Mouse (Mus musculus) adipocyte (in vitro differentiated cells): ENCODE measurements around the gene Pakap.
"Not testable (repeated sequence)": the region's sequence is repeated elsewhere in the genome, so short reads cannot be mapped to it uniquely, and the experiment has no call there.

Experiments used
- DNase-seq: peaks from one replicate; pipeline ENCODE4 v3.0.0-alpha.2; 2016; ENCODE audit warnings: low spot score

Gene Pakap

GRCm38 (mm10) chr4:57884511-57884910 lies 316.5 kb downstream of the Pakap start:
- DNase-seq: no peak

GRCm38 (mm10) chr4:57885186-57885585 lies 317.2 kb downstream of the Pakap start:
- DNase-seq: no peak

GRCm38 (mm10) chr4:57886066-57886887 lies 318.3 kb downstream of the Pakap start:
- DNase-seq: no peak

- DNase-seq: no peak
These were observed 318.9 kb downstream of the Pakap start for GRCm38 (mm10) chr4:57886888-57887230.

DNA sequence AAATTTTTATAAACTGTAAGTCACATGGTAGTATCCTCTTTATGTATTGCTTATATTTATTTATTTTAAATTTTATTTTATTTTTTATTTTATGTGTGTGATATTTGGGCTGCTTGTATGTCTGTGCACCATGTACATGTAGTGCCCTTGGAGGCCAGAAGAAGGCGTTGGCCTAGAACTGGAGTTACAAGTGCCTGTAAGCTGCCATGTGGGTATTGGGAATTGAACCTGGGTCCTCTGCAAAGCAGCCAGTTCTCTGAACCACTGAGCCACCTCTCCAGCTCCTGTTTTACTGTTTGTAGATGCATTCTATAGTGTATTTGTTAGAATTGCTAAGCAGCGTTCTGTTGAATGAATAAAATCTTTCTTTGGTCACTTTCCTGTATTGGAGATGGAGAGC lies 320.3 kb downstream of the Pakap start:
- DNase-seq: no peak

DNA sequence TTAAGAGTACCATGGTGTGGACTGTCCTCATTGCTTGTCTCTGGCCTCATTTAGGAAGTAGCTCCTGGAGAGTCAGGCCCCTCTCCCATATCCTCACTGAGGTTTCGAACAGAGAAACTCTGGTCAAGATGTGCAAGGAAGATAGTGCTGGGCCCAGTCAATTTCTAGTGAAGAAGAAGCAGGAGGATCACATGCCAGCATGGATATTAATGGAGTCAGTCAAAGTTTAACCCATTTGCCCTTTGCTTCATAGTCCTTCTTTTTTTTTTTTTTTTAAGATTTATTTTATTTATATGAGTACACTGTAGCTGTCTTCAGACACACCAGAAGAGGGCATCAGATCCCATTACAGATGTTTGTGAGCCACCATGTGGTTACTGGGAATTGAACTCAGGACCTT lies 321.0 kb downstream of the Pakap start:
- DNase-seq: not testable (repeated sequence)

- DNase-seq: peak; percentile 76
These were observed 321.8 kb downstream of the Pakap start for GRCm38 (mm10) chr4:57889773-57890172.

DNA sequence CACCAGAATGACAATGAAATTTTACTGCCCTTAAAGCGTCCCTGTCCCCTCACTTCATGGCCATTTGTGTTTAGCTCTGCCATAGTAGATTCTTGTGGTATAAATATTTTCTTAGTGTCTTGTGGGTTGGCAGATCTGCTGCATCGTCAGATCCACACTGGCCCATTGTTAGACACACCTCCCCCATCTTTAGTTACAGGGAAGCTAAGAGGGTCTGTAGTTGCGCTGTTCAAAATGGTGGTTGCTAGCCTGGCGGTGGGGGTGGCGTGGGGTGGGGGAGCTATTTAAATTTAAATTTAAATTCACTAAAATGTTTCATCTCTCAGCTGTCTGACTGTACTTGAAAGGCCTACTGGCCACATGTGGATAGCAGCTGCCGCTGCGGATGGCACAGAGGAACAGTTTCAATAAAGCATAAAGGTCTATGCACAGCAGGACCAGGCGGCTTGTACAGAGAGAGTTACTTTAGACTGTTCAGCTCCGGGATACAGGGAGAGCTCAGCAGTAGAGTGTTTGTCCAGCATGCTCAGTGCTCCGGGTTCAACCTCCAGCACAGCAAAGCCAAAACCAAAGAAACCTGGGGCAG lies 324.1 kb downstream of the Pakap start:
- no peak for DNase-seq

DNA sequence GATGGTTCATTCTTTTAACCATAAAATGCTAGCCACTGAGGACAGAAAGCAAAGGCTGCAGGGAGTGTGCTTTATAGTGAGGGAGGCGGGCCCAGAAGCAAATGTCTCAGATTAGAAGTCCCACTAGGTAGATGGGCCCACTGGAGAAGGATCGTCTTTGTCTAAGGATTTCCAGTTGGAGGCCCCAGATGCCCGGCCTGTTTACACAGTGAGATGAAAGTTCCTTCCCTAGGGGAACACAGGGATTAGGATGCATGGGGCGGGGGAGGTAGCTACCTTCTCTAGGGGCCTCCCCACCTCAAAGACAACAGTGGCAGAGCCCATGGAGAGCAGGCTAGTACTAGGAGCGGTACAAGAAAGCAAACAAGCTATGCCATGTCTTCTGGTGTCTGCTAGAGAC lies 327.2 kb downstream of the Pakap start:
- no peak for DNase-seq

DNA sequence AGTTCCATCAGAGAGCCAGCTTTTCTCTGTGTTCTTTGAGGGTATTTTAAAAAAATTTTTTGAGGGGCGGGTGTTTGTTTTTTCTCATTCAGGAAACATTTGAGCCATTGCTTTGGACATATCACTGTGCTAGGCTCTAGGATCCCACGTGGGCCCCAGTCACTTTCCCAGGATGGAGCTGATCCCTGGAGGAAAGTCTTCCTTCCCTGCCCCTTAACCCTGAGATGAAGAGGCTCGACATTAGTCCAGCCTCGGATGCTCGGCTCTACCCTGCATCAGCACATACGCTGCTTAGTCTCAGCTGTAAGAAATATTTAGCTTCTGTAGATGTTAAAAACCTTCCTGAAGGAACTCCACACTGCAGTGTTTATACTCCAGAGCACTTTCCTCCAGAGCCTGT lies 327.9 kb downstream of the Pakap start:
- no peak for DNase-seq

DNA sequence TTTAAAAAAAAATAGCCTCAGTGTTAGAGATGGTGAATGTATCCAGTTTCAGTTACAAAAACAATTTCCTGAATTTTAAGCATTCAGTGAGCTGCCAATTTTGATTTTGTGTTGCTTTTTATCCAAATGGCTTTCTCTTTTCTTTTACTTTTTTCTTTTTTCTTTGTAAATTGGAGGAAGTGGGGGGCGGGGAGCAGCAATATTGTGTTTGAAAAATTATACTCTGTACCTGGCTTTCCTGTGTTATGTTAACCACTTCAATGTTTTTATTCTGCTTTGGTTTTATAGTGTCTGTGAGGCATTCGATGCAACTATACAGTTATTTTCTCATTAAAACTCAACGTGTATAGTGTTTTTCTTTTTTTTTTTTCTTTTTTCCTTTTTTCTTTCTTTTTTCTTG lies 328.7 kb downstream of the Pakap start:
- no peak for DNase-seq

DNA sequence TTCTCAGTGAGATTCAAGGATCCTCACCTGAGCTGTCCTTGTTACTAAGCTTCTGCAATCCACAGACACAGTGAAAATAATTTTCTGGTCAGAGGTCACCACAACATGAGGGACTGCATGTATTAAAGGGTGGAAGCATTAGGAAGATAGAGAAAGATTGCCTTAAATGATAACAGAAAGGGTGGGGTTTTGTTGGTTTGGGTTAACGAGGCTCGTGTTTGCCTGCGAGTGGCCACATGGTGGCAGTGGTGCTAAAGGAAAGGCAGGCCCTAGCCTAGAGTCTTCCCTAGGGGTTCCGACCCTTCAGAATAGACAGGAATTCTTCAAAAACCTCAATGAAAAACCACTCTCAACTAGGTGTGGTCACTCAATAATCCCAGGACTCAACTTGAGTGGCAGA lies 333.2 kb downstream of the Pakap start:
- DNase-seq: peak; percentile 61

DNA sequence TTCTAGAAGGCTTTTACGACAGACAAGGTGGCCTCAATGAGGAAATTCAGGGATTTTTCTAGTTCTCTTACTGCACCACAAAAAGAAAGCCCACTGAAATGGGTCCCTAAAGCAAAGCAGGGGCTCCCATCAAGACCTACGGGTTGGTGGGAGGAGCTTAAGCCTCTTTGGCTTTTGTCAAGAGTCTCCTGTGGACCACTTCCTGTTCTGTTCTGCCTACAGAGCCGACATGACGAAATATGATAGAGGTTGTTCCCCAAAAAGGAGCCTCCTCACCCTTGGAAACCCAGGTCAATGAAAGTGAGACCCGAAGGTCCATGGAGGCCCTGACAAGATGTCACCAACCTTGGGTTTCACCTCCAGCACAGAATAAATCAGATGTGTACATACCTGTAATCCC lies 334.6 kb downstream of the Pakap start:
- DNase-seq: no peak

- peak; percentile 78 for DNase-seq
These were observed 336.2 kb downstream of the Pakap start for GRCm38 (mm10) chr4:57904211-57904610.

- DNase-seq: no peak
These were observed 336.7 kb downstream of the Pakap start for GRCm38 (mm10) chr4:57904638-57905037.

DNA sequence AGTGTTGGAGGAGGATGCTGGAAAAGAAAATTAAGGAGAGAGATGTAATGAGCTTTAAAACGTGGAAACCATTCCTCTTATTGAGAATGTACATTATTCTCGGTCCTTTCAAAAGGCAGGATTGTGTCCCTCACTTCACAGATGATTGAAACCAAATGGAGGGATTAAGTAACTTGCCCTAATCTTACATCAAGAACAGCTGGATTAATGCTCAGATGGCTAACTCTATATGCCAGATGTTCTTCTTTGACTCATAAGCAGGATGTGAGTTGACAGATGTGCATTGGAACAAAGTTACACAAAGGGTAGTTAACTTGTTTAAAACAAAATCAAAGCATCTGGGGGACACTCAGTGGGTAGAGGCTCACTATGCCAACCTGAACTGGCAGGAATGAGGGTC lies 338.7 kb downstream of the Pakap start:
- no peak for DNase-seq

- no peak for DNase-seq
These were observed 340.9 kb downstream of the Pakap start for GRCm38 (mm10) chr4:57908860-57909259.

DNA sequence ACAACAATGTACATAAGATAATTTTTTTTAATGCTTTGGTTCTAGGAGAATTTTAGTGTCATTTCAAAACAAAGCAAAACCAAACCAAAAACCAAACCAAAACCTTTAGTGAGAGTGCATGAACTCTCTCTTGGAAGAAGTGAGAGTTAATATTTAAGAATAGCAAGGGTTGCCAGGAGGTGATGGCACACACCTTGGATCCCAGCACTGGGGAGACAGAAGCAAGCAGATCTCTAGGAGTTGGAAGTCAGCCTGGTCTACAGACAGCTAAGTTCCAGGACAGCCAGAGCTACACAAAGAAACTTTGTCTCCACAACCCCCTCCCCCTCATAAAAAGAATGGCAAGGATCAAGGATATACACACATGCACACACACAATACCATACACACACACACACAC lies 345.0 kb downstream of the Pakap start:
- DNase-seq: no peak

- DNase-seq: peak; percentile 36
These were observed 346.5 kb downstream of the Pakap start for GRCm38 (mm10) chr4:57914193-57915190.

GRCm38 (mm10) chr4:57915216-57915965 lies 347.4 kb downstream of the Pakap start:
- DNase-seq: peak; percentile 71

DNA sequence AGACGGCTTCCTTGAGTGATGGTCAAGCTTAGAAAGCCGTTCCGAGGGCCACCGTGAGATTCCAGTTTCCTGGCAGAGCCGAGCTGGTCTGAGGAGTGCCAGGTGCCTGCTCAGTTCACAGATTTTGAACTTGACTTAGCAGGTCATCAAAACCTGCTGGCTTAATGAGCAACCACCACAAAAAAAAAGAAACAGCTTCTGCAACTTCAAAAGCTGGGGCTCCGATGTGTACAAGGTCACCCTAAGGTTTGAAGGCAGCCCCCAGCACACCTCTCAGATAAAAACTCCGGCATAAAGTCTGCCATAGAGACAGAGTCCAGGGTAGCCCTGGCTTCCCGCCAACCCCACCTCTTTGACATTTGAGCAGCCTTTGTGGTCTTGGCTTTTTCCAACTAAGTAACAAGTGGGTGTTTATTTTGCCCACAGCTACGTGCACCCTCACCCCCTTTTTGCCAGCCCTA lies 348.3 kb downstream of the Pakap start, which contains the start of gene D630039A03Rik:
Gene D630039A03Rik (minus strand): TSS at position 97 of the 461 bp plus-strand sequence.
- peak; percentile 57 for DNase-seq

- DNase-seq: no peak
These were observed 348.7 kb downstream of the Pakap start for GRCm38 (mm10) chr4:57916711-57917110.
